Mouse (Mus musculus) CD4-positive helper T cell, adult 2 months (primary cell): ENCODE measurements around the gene Mrps7.
A peak's percentile ranks its signal among the peaks of the same experiment; 100 is the strongest.

ENCODE experiments used
- DNase-seq: peaks from one replicate; pipeline ENCODE4 v3.0.0-alpha.2; 2012; ENCODE audit warnings: low read depth, missing footprints, low spot score

Gene Mrps7

GRCm38 (mm10) chr11:115608421-115609399 is 5.0 kb downstream of the Mrps7 start:
- DNase-seq = no peak

- no peak for DNase-seq
These were observed 5.9 kb downstream of the Mrps7 start for GRCm38 (mm10) chr11:115609576-115609975.

- DNase-seq = no peak
These were observed 7.4 kb downstream of the Mrps7 start for GRCm38 (mm10) chr11:115611173-115611572.

GRCm38 (mm10) chr11:115612059-115612409 is 8.3 kb downstream of the Mrps7 start:
- no peak for DNase-seq

- DNase-seq = peak; percentile 93
These were observed 8.8 kb downstream of the Mrps7 start, which contains the start of gene Mif4gd for GRCm38 (mm10) chr11:115612410-115613137. TSS of gene Mif4gd (minus strand) at chr11:115612969.

- no peak for DNase-seq
These were observed 9.6 kb downstream of the Mrps7 start for GRCm38 (mm10) chr11:115613138-115613945.

- DNase-seq = no peak
These were observed 10.8 kb downstream of the Mrps7 start for GRCm38 (mm10) chr11:115614346-115615107.

DNA sequence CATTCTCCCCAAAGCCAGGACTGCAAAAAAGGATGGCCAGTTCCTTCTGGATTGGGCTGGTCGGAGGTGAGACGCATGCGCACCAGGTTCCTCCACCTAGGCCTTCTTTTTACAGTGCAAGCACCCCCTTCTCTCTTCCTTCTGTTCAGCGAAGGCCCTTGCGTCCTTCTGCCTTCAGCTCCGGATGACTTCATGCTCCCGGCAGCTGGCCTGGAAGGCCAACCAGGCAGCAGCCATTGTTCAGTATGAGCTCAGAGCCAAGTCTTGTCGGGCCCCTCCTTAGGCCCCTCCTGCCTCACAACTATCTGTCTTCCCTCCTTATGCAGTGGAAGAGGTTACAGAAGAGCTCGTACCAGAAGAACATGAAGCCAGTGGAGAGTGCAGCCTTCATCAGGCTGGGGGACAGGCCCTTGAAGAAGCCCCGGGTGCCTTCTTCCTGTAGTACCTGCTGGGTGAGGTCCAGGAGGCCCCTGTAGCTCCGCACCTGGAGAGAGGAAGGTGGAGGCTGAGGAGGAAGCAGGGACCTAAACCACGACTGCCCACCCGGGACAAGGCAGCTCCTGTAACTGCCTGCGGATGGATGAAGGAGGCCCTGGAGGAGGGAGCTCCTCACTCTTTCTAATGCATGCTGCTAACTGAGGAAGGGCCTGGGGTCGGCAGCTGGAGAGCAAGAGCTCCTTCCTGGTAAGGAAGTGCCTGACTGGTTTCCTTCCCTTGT is 11.5 kb downstream of the Mrps7 start:
- no peak for DNase-seq

DNA sequence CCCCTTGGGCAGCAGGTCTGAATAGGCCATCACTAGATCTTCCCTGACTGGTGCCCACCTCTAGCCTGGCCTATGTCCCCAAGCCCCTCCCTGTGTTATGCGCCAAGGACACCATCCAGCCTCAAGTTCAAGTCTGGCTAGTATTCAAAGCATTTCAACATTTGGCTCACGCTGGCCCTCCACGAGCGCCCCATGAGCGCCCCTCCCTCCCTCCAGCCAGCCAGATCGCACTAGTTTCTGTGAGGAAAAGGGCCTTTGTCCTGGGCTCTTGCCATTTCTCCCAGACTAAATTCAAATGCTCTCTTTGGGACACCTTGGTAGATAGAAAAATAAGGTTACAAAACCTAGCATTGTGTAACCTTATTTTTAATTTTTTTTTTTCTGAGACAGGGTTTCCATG is 12.2 kb downstream of the Mrps7 start:
- DNase-seq = no peak

DNA sequence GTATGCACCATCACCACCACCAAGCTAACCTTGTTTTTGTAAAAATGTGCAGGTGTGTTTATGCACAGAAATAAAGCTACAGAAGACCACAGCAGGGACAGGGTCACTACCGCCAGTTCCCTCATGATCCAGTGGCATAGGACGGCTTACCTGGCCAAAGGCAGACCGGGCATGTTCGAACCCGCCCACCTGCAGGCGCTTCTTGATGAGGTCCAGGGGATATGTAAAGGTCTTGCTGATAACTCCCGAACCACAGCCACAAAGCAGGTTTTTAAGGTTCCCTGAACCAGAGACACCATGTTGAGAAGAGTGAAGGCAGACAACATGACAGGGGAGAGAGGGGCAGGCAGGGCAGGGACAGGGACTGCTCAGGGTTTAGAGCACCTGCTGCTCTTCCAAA is 12.6 kb downstream of the Mrps7 start:
- no peak for DNase-seq

DNA sequence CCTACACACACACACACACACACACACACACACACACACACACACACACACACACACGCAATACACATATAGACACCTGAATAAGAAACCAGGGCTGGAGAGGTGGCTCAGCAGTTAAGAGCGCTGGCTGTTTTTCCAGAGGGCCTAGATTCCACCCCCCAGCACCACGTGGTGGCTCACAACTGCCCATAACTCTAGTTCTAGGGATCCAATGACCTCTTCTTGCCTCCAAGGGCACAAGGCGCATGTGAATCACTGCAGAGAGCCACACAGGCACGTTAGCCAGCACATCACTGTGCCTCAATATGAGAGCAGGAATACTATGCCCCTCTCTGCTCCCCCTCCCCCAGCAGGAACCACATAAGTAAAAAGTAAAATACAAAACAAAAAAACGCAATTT is 13.2 kb downstream of the Mrps7 start:
- no peak for DNase-seq

- DNase-seq = no peak
These were observed 14.3 kb downstream of the Mrps7 start for GRCm38 (mm10) chr11:115618001-115618400.

DNA sequence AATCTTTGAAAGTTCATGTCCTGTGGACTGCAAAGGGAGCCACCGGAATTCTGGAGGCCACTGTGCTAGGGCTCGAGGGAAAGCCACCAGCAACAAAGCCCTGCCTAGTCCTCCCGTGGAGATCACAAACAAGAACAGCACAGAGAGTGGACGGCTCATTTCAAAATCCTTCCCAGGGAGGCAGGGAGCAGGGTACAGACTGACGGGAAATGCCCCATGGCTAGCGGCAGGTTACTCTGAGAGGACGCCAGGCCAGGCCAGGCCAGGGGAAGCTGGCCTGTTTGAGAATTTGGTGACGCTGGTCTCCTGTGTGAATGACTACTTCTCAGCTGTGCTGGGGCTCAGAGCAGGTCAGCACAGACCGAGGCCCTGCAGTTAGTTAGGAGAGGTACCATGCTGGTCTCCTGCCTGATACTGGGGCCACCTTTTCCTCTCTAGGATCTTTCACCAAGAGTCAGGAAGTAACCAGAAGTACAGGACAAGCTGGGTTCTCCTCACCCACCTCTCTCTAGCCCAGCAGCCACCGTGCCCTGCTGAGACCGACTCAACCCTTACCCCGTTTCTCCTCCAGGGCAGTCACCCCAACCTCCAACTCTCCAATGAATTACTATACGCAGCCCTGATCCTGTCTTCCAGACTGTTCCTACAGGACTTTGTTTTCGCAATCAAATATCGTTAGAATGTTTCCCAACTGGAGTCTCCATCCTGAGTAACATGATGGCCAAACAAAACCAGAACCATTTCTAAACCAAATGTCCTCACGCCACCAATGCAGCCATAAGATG is 15.2 kb downstream of the Mrps7 start:
- no peak for DNase-seq

DNA sequence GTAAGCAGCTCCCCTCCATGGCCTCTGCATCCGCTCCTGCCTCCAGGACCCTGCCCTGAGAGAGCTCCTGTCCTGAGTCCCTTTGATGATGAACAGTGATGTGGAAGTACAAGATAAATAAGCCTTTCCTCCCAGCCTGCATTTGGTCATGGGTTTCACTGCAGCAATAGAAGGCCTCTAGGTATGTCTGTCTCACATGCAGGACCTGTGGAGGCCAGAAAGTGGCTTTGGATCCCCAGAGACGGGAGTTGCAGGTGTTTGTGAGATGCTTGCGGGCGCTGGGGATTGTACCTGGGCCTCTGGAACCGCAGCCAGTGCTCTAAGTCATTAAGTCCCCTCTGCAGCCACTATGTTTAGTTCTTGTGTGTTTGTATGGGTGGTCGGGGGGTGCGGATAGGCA is 16.2 kb downstream of the Mrps7 start:
- DNase-seq = no peak

DNA sequence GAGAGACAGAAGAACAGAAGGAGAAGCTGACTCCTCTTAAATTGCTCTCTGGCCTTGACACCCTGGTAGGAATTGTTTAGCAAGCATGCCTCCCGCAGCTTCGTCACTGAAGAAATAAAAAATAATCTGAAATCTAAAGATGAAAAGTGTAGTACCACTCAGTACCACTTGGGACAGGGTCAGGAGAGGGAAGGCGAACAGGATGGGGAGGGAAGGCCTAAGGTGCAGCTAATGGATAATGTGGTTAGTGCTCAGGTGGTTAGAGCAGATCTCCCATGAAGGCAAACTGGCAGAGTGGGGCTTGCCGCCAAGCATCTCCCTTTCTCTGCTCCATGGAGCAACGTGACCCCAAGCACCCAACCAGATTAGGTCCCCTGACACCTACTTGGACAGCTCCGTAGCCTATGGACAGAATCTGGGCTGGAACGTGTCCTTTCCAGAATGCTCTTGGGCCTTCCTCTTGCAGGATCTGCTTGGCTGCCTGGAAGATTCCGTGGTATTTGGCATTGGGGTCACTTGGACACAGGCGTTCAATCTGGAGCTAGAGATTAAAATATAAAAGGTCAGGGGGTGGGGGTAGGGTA is 19.9 kb downstream of the Mrps7 start:
- DNase-seq = peak; percentile 41

GRCm38 (mm10) chr11:115625877-115626276 is 22.2 kb downstream of the Mrps7 start:
- no peak for DNase-seq

DNA sequence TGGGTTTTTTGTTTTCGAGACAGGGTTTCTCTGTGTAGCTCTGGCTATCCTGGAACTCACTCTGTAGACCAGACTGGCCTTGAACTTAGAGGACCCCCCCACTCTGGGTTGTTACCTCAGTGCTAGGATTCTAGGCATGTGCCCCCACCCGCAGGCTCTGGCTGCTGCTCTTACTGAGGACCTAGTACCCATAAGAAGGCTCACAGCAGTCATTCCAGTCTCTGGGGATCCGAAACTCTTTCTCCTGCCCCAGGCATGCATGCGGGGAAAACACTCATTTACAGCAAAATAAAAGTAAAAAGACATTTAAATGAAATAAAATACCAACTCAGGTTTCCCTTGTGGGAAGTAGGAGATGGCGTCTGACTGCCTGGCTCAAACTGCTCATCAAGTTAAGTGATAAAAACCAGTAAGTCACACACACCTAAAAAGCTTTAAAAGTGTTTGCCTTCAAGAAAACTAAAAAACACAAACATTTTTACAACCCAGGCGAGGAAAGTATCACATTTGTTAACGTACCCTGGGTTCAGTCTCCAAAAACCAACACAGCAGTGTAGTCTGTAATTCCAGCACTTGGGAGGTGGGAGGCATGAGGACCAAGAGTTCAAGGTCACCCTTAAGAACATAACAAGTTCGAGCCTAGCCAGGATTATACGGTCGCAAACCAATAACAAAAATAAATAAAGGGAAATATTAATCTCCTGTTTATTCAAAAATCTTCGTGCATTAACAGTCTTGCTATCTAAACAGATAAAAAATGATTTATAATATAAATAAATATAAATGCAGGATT is 23.3 kb downstream of the Mrps7 start:
- no peak for DNase-seq

DNA sequence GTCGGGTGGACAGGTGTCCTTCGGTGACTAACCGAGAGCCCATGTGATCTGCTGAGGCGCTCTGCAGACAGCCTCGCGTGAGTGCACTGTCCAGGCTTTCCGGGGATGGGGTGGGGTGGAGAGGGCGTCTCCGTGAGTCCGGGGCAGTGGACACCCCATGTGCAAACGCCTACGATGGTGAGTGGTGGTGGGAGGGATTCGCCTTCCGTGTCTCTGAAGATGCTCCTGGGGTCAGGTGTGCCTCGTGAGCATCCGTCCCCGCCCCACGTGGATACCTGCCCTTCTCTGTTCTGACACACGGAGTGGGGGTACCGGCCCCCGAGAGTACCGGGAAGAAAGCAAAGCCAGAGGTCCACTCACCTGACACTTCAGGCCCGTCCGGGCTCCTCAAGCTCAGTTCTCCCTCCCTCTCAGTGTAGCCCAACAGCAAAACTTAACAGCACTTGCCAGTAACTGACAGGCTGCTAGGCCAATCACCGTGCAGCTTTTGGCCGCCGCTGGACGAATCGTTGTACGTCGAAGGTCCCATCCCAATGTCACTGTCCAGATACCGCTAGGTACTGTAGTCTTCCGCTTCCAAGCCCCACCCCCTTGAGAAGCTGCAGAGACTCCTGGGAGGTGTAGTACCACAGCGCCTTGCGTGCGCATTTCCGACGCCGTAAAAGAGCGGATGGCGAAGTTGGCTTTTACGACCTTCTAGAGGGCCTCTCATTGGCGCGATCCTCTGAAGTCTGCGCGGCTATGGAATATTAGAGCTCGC is 24.2 kb downstream of the Mrps7 start, which contains the start of gene Slc25a19:
Gene Slc25a19, minus strand, starts transcription at position 591 of the 760 bp plus-strand sequence.
- DNase-seq = peak; percentile 100
